Mouse (Mus musculus): ENCODE data around the gene Pced1a.

DNA sequence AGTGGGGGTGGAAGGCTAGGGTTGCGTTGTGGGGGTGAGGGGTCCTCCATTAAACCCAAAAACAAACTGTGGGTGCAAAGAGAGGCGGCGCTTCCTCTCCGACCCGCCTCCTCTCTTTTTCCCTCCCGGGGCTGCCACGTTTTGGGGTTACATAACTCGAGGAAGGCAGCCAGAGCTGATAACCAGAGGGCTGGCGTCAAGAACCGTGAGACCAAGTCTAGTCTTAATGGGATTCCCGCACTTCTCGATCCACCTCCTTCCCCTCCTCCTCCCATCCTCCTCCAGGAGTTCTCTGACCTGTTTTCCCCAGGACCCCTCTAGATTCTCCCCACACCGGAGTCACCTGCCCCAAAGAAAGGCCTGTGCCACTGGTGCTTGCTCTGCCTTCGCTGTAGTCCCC lies 26.4 kb downstream of the Pced1a start:
- TF ChIP-seq CTCF (IDR thresholded peaks at IDR 0.05), result no peak
- TF ChIP-seq EP300 (IDR thresholded peaks at IDR 0.05), result no peak

All from lung, postnatal 0 days (tissue).